Mouse (Mus musculus): ENCODE results near the gene Mtr.

GRCm38 (mm10) chr13:12153922-12154321, 104.0 kb downstream of the Mtr start:
- no peak for TF ChIP-seq CTCF (IDR thresholded peaks at IDR 0.05; ENCODE audit: low read depth, low read length)
- no peak for TF ChIP-seq POLR2A (IDR thresholded peaks at IDR 0.05; ENCODE audit: borderline replicate concordance, low read depth, low read length)
